Comparison of ENCODE assay signal across 17 mouse cellular contexts in genomic region chr5:125492379-125493092, GRCm38 (mm10). TPM values are rescaled to one million over a fixed set of nuclear protein-coding genes. Genes with fewer than 3 reads are reported as not detected.
DNase-seq lines count a peak whose midpoint lies in the region; ATAC-seq and TF ChIP-seq lines count a peak whose summit lies in the region.
"Had no signal": no experiment of that assay in that cellular context is flagged by ENCODE, and none has a peak within 500 bp of the region (broad histone marks: within the 10 kb centered on the region; RNA-seq: fewer than 3 reads in every experiment).

No protein-coding gene starts in this region.

- no peaks in the 10 kb centered on the region for H3K27me3 ChIP-seq in midbrain, postnatal 0 days (ENCODE audit: insufficient read depth, low read length)
- H3K27me3 ChIP-seq in midbrain, embryonic 16.5 days (ENCODE audit: control insufficient read depth, insufficient read depth, low read depth, low read length) = no peaks in the 10 kb centered on the region
- H3K27me3 ChIP-seq in intestine, embryonic 16.5 days (replicated peaks; ENCODE audit: control insufficient read depth, insufficient read depth, low read length) = no peaks in the 10 kb centered on the region
- no peaks in the 10 kb centered on the region for H3K27me3 ChIP-seq in forebrain, embryonic 10.5 days (ENCODE audit: poor library complexity, severe bottlenecking)
- H3K27me3 ChIP-seq: limb, embryonic 15.5 days; neural tube, embryonic 13.5 days had no signal

- 57% methylated on average over 17 of the region's 17 CpGs for WGBS in midbrain, postnatal 0 days
- WGBS in midbrain, embryonic 16.5 days = 57% methylated on average over 17 of the region's 17 CpGs
- 73% methylated on average over 17 of the region's 17 CpGs for WGBS in intestine, embryonic 16.5 days
- 58% methylated on average over 17 of the region's 17 CpGs for WGBS in forebrain, embryonic 10.5 days

- no peaks in the 10 kb centered on the region for H3K4me1 ChIP-seq in midbrain, postnatal 0 days (ENCODE audit: insufficient read depth, low read length)
- no peaks in the 10 kb centered on the region for H3K4me1 ChIP-seq in midbrain, embryonic 16.5 days (ENCODE audit: control insufficient read depth, insufficient read depth, low read length)
- no peaks in the 10 kb centered on the region for H3K4me1 ChIP-seq in intestine, embryonic 16.5 days (ENCODE audit: control insufficient read depth, insufficient read depth, low read length)
- peaks cover 6% of the 10 kb centered on the region for H3K4me1 ChIP-seq in forebrain, embryonic 10.5 days
- H3K4me1 ChIP-seq: heart, embryonic 10.5 days had no signal

- H3K27ac ChIP-seq in gastrocnemius, adult 2 months = peak overlapping the region; percentile 61; the same call in 1 of the 2 replicates
- no peak overlapping the region for H3K27ac ChIP-seq in midbrain, postnatal 0 days (ENCODE audit: low read depth, low read length)
- H3K27ac ChIP-seq in midbrain, embryonic 16.5 days (ENCODE audit: low read length) = no peak overlapping the region
- no peak overlapping the region for H3K27ac ChIP-seq in intestine, embryonic 16.5 days (ENCODE audit: low read length)
- H3K27ac ChIP-seq in forebrain, embryonic 10.5 days = no peak overlapping the region
- H3K27ac ChIP-seq: heart, embryonic 10.5 days; limb, embryonic 15.5 days; neural tube, embryonic 13.5 days had no signal

- no peak overlapping the region for H3K4me2 ChIP-seq in midbrain, postnatal 0 days (ENCODE audit: low read depth, low read length, poor library complexity, severe bottlenecking)
- no peak overlapping the region for H3K4me2 ChIP-seq in midbrain, embryonic 16.5 days (ENCODE audit: low read length)
- H3K4me2 ChIP-seq in intestine, embryonic 16.5 days (ENCODE audit: low read depth, low read length) = no peak overlapping the region
- H3K4me2 ChIP-seq: limb, embryonic 15.5 days; lung, embryonic 14.5 days; neural tube, embryonic 13.5 days had no signal

- 0 out of 2 replicates have a peak, but pooled peaks have one; percentile 13 for ATAC-seq in midbrain, postnatal 0 days (ENCODE audit: low FRiP score)
- no peak for ATAC-seq in midbrain, embryonic 16.5 days
- peak; percentile 17; the same call in 1 of the 2 replicates for ATAC-seq in intestine, embryonic 16.5 days

- no peak for TF ChIP-seq CTCF in gastrocnemius, adult 2 months (IDR thresholded peaks at IDR 0.05)
- TF ChIP-seq CTCF in midbrain, postnatal 0 days (IDR thresholded peaks at IDR 0.05) = no peak

- H3K4me3 ChIP-seq in gastrocnemius, adult 2 months = no peak overlapping the region
- no peak overlapping the region for H3K4me3 ChIP-seq in midbrain, postnatal 0 days (ENCODE audit: low read depth, low read length)
- no peak overlapping the region for H3K4me3 ChIP-seq in midbrain, embryonic 16.5 days (ENCODE audit: low read depth, low read length)
- no peak overlapping the region for H3K4me3 ChIP-seq in intestine, embryonic 16.5 days (ENCODE audit: low read length)
- H3K4me3 ChIP-seq in forebrain, embryonic 10.5 days = no peak overlapping the region
- H3K4me3 ChIP-seq: heart, embryonic 10.5 days; limb, embryonic 15.5 days; neural tube, embryonic 13.5 days had no signal

- peaks cover 39% of the 10 kb centered on the region for H3K36me3 ChIP-seq in midbrain, postnatal 0 days (ENCODE audit: insufficient read depth, low read length)
- H3K36me3 ChIP-seq in midbrain, embryonic 16.5 days (ENCODE audit: control insufficient read depth, insufficient read depth, low read length) = peaks cover 16% of the 10 kb centered on the region
- peaks cover 6% of the 10 kb centered on the region for H3K36me3 ChIP-seq in intestine, embryonic 16.5 days (ENCODE audit: control insufficient read depth, insufficient read depth, low read length)
- H3K36me3 ChIP-seq in forebrain, embryonic 10.5 days (replicated peaks) = peaks cover 81% of the 10 kb centered on the region

- intact Hi-C loops in gastrocnemius, adult 2 months (cut with DNase I) = no loop called here

- DNase-seq in gastrocnemius, adult 2 months = peak; percentile 60
- DNase-seq in gastrocnemius, postnatal 4 days (ENCODE audit: low spot score in 2 of 2) = no peak
- DNase-seq in layer of hippocampus, postnatal 14 days (ENCODE audit: low spot score in 2 of 2) = peak; percentile 67 to 81
- DNase-seq in layer of hippocampus, adult 11-12 months (ENCODE audit: low spot score) = no peak
- DNase-seq in midbrain, postnatal 0 days (ENCODE audit: low spot score) = peak; percentile 56
- DNase-seq in forebrain, embryonic 10.5 days (ENCODE audit: extremely low spot score, low spot score) = no peak
- DNase-seq: B cell, adult 2 months; gastrocnemius, postnatal 36 days; heart, postnatal 10 days; layer of hippocampus, adult 9-11 months; lung, embryonic 14.5 days had no signal

- H3K9ac ChIP-seq in midbrain, postnatal 0 days (replicated peaks; ENCODE audit: low read length, poor library complexity, severe bottlenecking) = no peak overlapping the region
- no peak overlapping the region for H3K9ac ChIP-seq in midbrain, embryonic 16.5 days (ENCODE audit: low read depth, low read length)
- no peak overlapping the region for H3K9ac ChIP-seq in intestine, embryonic 16.5 days (ENCODE audit: low read depth, low read length)
- H3K9ac ChIP-seq: limb, embryonic 15.5 days; lung, embryonic 14.5 days; neural tube, embryonic 13.5 days had no signal

- no peaks in the 10 kb centered on the region for H3K9me3 ChIP-seq in midbrain, postnatal 0 days (ENCODE audit: low read length)
- H3K9me3 ChIP-seq in midbrain, embryonic 16.5 days (replicated peaks; ENCODE audit: control insufficient read depth, low read length, poor library complexity, severe bottlenecking) = no peaks in the 10 kb centered on the region
- no peaks in the 10 kb centered on the region for H3K9me3 ChIP-seq in intestine, embryonic 16.5 days (ENCODE audit: control insufficient read depth, low read length)
- no peaks in the 10 kb centered on the region for H3K9me3 ChIP-seq in forebrain, embryonic 10.5 days
- H3K9me3 ChIP-seq: G1E; heart, embryonic 10.5 days; limb, embryonic 15.5 days; neural tube, embryonic 13.5 days had no signal

RNA-seq across cellular contexts. Expression of gene Aacs, which starts 16.9 kb away (rescaled TPM):
- 1 to 10 TPM; 2.8 to 3.3 TPM for total RNA-seq in gastrocnemius, adult 2 months (2021)
- total RNA-seq in gastrocnemius, postnatal 4 days (2021) = 10 to 100 TPM; 11.6 to 13.7 TPM
- 10 to 100 TPM; 77.1 to 87.7 TPM for total RNA-seq in layer of hippocampus, postnatal 14 days (2021)
- total RNA-seq in midbrain, postnatal 0 days (2014; rRNA removed) = 104 and 112 TPM in 2 replicates
- 84.8 and 86.5 TPM in 2 replicates for polyA plus RNA-seq in midbrain, postnatal 0 days (2015; fragmentation: Nextera tagmentation; extraction: Ambion mirVana)
- 100 and 125 TPM in 2 replicates for polyA plus RNA-seq in midbrain, embryonic 16.5 days (2015; fragmentation: Nextera tagmentation; extraction: Ambion mirVana)
- polyA plus RNA-seq in intestine, embryonic 16.5 days (2015; fragmentation: Nextera tagmentation; extraction: Ambion mirVana) = 81.3 and 83.5 TPM in 2 replicates
- 58.5 and 58.6 TPM in 2 replicates for polyA plus RNA-seq in forebrain, embryonic 10.5 days (2016; fragmentation: Nextera tagmentation; extraction: Ambion mirVana)

RNA-seq across cellular contexts. Expression of gene Tmem132b, which starts 39.0 kb away (rescaled TPM):
- total RNA-seq in gastrocnemius, adult 2 months (2021) = under 1 TPM; 0.20 to 0.56 TPM
- total RNA-seq in gastrocnemius, postnatal 4 days (2021) = under 1 TPM; 0.32 to 0.39 TPM
- total RNA-seq in layer of hippocampus, postnatal 14 days (2021) = 100 to 1,000 TPM in 1 of 2 experiments, 10 to 100 TPM in 1; 98.9 to 106 TPM
- total RNA-seq in midbrain, postnatal 0 days (2014; rRNA removed) = 27.8 and 36.2 TPM in 2 replicates
- 4.8 and 6.4 TPM in 2 replicates for polyA plus RNA-seq in midbrain, postnatal 0 days (2015; fragmentation: Nextera tagmentation; extraction: Ambion mirVana)
- 5.5 and 6.6 TPM in 2 replicates for polyA plus RNA-seq in midbrain, embryonic 16.5 days (2015; fragmentation: Nextera tagmentation; extraction: Ambion mirVana)
- polyA plus RNA-seq in intestine, embryonic 16.5 days (2015; fragmentation: Nextera tagmentation; extraction: Ambion mirVana) = 0.11 and 0.16 TPM in 2 replicates
- polyA plus RNA-seq in forebrain, embryonic 10.5 days (2016; fragmentation: Nextera tagmentation; extraction: Ambion mirVana) = 0.20 and 0.27 TPM in 2 replicates
- polyA plus RNA-seq: G1E; heart, embryonic 10.5 days; lung, embryonic 14.5 days had no signal

RNA-seq across cellular contexts. Expression of gene Bri3bp, which starts 51.2 kb away (rescaled TPM):
- 1 to 10 TPM; 2.5 to 3.9 TPM for total RNA-seq in gastrocnemius, adult 2 months (2021)
- total RNA-seq in gastrocnemius, postnatal 4 days (2021) = 10 to 100 TPM; 10.4 to 12.0 TPM
- total RNA-seq in layer of hippocampus, postnatal 14 days (2021) = 10 to 100 TPM; 89.0 to 90.0 TPM
- 89.5 and 96.0 TPM in 2 replicates for total RNA-seq in midbrain, postnatal 0 days (2014; rRNA removed)
- 42.3 and 43.9 TPM in 2 replicates for polyA plus RNA-seq in midbrain, postnatal 0 days (2015; fragmentation: Nextera tagmentation; extraction: Ambion mirVana)
- 38.3 and 41.6 TPM in 2 replicates for polyA plus RNA-seq in midbrain, embryonic 16.5 days (2015; fragmentation: Nextera tagmentation; extraction: Ambion mirVana)
- 58.2 and 58.3 TPM in 2 replicates for polyA plus RNA-seq in intestine, embryonic 16.5 days (2015; fragmentation: Nextera tagmentation; extraction: Ambion mirVana)
- polyA plus RNA-seq in forebrain, embryonic 10.5 days (2016; fragmentation: Nextera tagmentation; extraction: Ambion mirVana) = 56.5 and 57.6 TPM in 2 replicates

RNA-seq across cellular contexts. Expression of gene Dhx37, which starts 58.6 kb away (rescaled TPM):
- total RNA-seq in gastrocnemius, adult 2 months (2021) = 1 to 10 TPM; 4.3 to 4.4 TPM
- total RNA-seq in gastrocnemius, postnatal 4 days (2021) = 1 to 10 TPM; 6.8 to 7.8 TPM
- 10 to 100 TPM; 12.4 to 13.8 TPM for total RNA-seq in layer of hippocampus, postnatal 14 days (2021)
- total RNA-seq in midbrain, postnatal 0 days (2014; rRNA removed) = 17.8 and 32.9 TPM in 2 replicates
- polyA plus RNA-seq in midbrain, postnatal 0 days (2015; fragmentation: Nextera tagmentation; extraction: Ambion mirVana) = 10.9 TPM in 2 replicates
- 12.4 and 12.8 TPM in 2 replicates for polyA plus RNA-seq in midbrain, embryonic 16.5 days (2015; fragmentation: Nextera tagmentation; extraction: Ambion mirVana)
- polyA plus RNA-seq in intestine, embryonic 16.5 days (2015; fragmentation: Nextera tagmentation; extraction: Ambion mirVana) = 8.3 and 10.2 TPM in 2 replicates
- 21.4 and 22.2 TPM in 2 replicates for polyA plus RNA-seq in forebrain, embryonic 10.5 days (2016; fragmentation: Nextera tagmentation; extraction: Ambion mirVana)

Comparison
In these comparisons a context has a peak if more than half of its experiments do, and no peak if none do; other contexts are left out.
1. DNase-seq: peak in gastrocnemius, adult 2 months (single experiment), layer of hippocampus, postnatal 14 days (2 of 2) and midbrain, postnatal 0 days (single experiment); none in gastrocnemius, postnatal 4 days (0 of 2), layer of hippocampus, adult 11-12 months (single experiment) and forebrain, embryonic 10.5 days (single experiment).
2. RNA of gene Tmem132b, which starts 39.0 kb away (total RNA-seq): 98.9 to 106 TPM in layer of hippocampus, postnatal 14 days and 27.8 to 36.2 TPM in midbrain, postnatal 0 days; 0.20 to 0.56 TPM in gastrocnemius, adult 2 months and 0.32 to 0.39 TPM in gastrocnemius, postnatal 4 days; every median in the first group is over 10 times any median in the second.